Mouse (Mus musculus): Measurements from ENCODE around the gene Gm6205. TPM values are rescaled to one million over a fixed set of nuclear protein-coding genes. Genes with fewer than 3 reads are reported as not detected.
"Not testable (repeated sequence)": the region's sequence is repeated elsewhere in the genome, so short reads cannot be mapped to it uniquely, and the experiment has no call there.

Gm6205 gene
- total RNA-seq (2021): not detected in 2 replicates
- long read RNA-seq: 0 reads

DNA sequence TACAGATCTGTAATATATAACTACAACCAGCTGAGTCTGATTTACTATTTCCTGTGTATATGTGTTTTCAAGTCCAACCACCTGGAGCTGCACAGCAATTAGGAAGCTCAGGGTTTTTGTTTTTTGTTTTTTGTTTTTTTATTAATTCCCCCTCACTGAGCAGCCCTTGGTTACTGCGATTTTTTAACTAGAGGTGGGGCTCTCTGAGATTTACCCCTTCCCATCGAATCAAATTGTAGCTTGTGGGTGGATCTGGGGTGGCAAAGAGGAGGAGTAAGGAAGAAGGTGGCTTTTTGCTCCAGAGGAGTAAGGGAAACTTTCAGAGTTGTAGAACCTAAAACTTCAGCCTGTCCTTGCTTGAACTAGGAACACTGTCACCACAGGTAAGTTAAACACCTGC is at the start of gene Gm6205:
Gm6205 (plus strand) TSS at position 301 of the 400 bp plus-strand sequence.
- not testable (repeated sequence) for DNase-seq

DNA sequence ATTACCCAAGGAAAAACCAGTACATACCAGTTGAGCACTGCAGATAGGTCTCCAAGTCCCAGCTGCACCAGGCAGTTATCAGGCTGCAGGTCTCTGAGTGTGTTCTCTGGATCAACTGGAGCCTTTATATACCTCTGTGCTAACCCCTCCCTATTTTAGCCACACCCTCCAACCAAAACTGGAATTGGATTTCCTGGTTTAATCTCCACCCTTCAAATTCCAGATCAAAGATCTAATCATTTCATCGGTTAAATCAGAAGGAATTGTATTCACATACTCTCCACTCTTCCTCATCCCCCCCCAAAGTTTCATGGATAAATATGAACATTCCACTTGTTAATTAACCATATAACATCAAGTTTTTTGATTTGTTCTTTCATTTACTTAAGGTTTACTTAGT is 31.9 kb upstream of the Gm6205 start, which contains the start of gene Gm3147:
Gm3147 (minus strand) TSS at position 101 of the 400 bp plus-strand sequence.
- DNase-seq: not testable (repeated sequence)

DNA sequence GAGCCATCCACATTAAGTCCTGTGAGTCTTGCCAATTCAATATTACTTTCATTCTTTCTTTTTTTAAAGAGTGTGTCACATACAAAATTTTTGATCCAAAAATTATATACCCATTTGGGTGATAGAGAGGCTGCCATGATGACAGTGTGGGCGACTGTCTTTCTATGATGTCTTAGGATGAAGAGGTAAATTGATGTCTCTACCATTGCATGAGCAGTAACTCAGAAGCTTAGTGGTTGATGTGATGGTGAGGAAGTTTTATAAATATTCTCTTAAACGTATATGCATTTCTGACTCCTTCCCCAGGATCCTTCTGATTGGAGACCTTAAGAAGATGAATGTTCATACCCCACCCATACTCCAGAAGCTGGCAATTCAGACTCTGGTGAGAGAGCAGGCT is 24.5 kb upstream of the Gm6205 start, which contains the start of gene Gm6509:
Gm6509 (plus strand) TSS at position 301 of the 400 bp plus-strand sequence.
- not testable (repeated sequence) for DNase-seq

Other genes starting within 250 kb of the Gm6205 start
- gene Gm7682, start 202.6 kb upstream of the Gm6205 start, total RNA-seq (2021): not detected in 2 replicates
- gene Gm3139, start 122.1 kb upstream of the Gm6205 start, total RNA-seq (2021): not detected in 2 replicates
- gene Gm3147, start 32.0 kb upstream of the Gm6205 start, total RNA-seq (2021): not detected in 2 replicates
- not detected in 2 replicates for gene Gm6509, start 24.4 kb upstream of the Gm6205 start, total RNA-seq (2021)
- gene Gm3183, start 217.1 kb downstream of the Gm6205 start, total RNA-seq (2021): not detected in 2 replicates

Measured in adrenal gland, postnatal 25 days (tissue).